Mouse (Mus musculus): ENCODE measurements at regions not wholly inside any gene's neighbourhood (a gene's known extent, or its start where the extent isn't known, plus 50 kb on each side); places are given as distances from the start of the nearest gene placed in this dataset.

- Histone ChIP-seq H3K4me3 (no peak overlapping the region), H3K27ac (ENCODE audit: poor library complexity, severe bottlenecking) (no peak overlapping the region), H3K9ac (no peak overlapping the region), H3K4me2 (no peak overlapping the region), H3K9me3 (replicated peaks) (no peaks in the 10 kb centered on the region), H3K4me1 (replicated peaks) (no peaks in the 10 kb centered on the region), H3K27me3 (replicated peaks) (no peaks in the 10 kb centered on the region), H3K36me3 (no peaks in the 10 kb centered on the region)
- 53% methylated on average over 2 of the region's 2 CpGs for WGBS
- no peak for ATAC-seq (ENCODE audit: insufficient number of reproducible peaks, low FRiP score)
These were observed 200.7 kb downstream of the Pla2g4a start for GRCm38 (mm10) chr1:149760440-149760839.

GRCm38 (mm10) chr1:149758783-149759132, 202.3 kb downstream of the Pla2g4a start:
- H3K9ac ChIP-seq: no peak overlapping the region
- no peak overlapping the region for H3K4me3 ChIP-seq
- 73% methylated on average over 2 of the region's 2 CpGs for WGBS
- no peak overlapping the region for H3K4me2 ChIP-seq
- H3K9me3 ChIP-seq (replicated peaks): no peaks in the 10 kb centered on the region
- no peak overlapping the region for H3K27ac ChIP-seq (ENCODE audit: poor library complexity, severe bottlenecking)
- no peaks in the 10 kb centered on the region for H3K36me3 ChIP-seq
- no peaks in the 10 kb centered on the region for H3K27me3 ChIP-seq (replicated peaks)
- no peak for ATAC-seq (ENCODE audit: insufficient number of reproducible peaks, low FRiP score)
- no peaks in the 10 kb centered on the region for H3K4me1 ChIP-seq (replicated peaks)

- WGBS: 88% methylated on average over 1 of the region's 1 CpGs
- Histone ChIP-seq H3K27me3 (replicated peaks) (no peaks in the 10 kb centered on the region), H3K9ac (no peak overlapping the region), H3K4me3 (no peak overlapping the region), H3K36me3 (no peaks in the 10 kb centered on the region), H3K4me2 (no peak overlapping the region), H3K27ac (ENCODE audit: poor library complexity, severe bottlenecking) (no peak overlapping the region), H3K9me3 (replicated peaks) (no peaks in the 10 kb centered on the region), H3K4me1 (replicated peaks) (no peaks in the 10 kb centered on the region)
- no peak for ATAC-seq (ENCODE audit: insufficient number of reproducible peaks, low FRiP score)
These were observed 202.9 kb downstream of the Pla2g4a start for GRCm38 (mm10) chr1:149758092-149758782.

GRCm38 (mm10) chr1:149753269-149754060, 207.6 kb downstream of the Pla2g4a start:
- WGBS: 74% methylated on average over 7 of the region's 7 CpGs
- Histone ChIP-seq H3K4me3 (no peak overlapping the region), H3K4me1 (replicated peaks) (0 out of 2 replicates have a peak, but pooled peaks cover 3% of the 10 kb centered on the region), H3K9me3 (replicated peaks) (no peaks in the 10 kb centered on the region), H3K27ac (ENCODE audit: poor library complexity, severe bottlenecking) (no peak overlapping the region), H3K27me3 (replicated peaks) (no peaks in the 10 kb centered on the region), H3K36me3 (no peaks in the 10 kb centered on the region), H3K4me2 (no peak overlapping the region), H3K9ac (no peak overlapping the region)
- ATAC-seq (ENCODE audit: insufficient number of reproducible peaks, low FRiP score): no peak

GRCm38 (mm10) chr1:149749405-149749804, 211.7 kb downstream of the Pla2g4a start:
- Histone ChIP-seq H3K4me2 (no peak overlapping the region), H3K27me3 (replicated peaks) (no peaks in the 10 kb centered on the region), H3K4me1 (replicated peaks) (0 out of 2 replicates have a peak, but pooled peaks cover 3% of the 10 kb centered on the region), H3K4me3 (no peak overlapping the region), H3K36me3 (no peaks in the 10 kb centered on the region), H3K9ac (no peak overlapping the region), H3K9me3 (replicated peaks) (no peaks in the 10 kb centered on the region), H3K27ac (ENCODE audit: poor library complexity, severe bottlenecking) (no peak overlapping the region)
- whole genome bisulfite sequencing: 47% methylated on average over 2 of the region's 2 CpGs
- ATAC-seq (ENCODE audit: insufficient number of reproducible peaks, low FRiP score): peak; percentile 22; the same call in 1 of the 2 replicates

GRCm38 (mm10) chr1:149738959-149739358, 222.1 kb downstream of the Pla2g4a start:
- ATAC-seq (ENCODE audit: insufficient number of reproducible peaks, low FRiP score): no peak
- no peaks in the 10 kb centered on the region for H3K9me3 ChIP-seq (replicated peaks)
- WGBS: 65% methylated on average over 3 of the region's 3 CpGs

GRCm38 (mm10) chr1:149734241-149734640, 226.8 kb downstream of the Pla2g4a start:
- H3K9me3 ChIP-seq (replicated peaks): 0 out of 2 replicates have a peak, but pooled peaks cover 2% of the 10 kb centered on the region
- 85% methylated on average over 2 of the region's 2 CpGs for WGBS
- no peaks in the 10 kb centered on the region for H3K36me3 ChIP-seq
- no peaks in the 10 kb centered on the region for H3K27me3 ChIP-seq (replicated peaks)
- H3K4me3 ChIP-seq: no peak overlapping the region
- no peaks in the 10 kb centered on the region for H3K4me1 ChIP-seq (replicated peaks)
- no peak overlapping the region for H3K27ac ChIP-seq (ENCODE audit: poor library complexity, severe bottlenecking)
- no peak for ATAC-seq (ENCODE audit: insufficient number of reproducible peaks, low FRiP score)
- H3K9ac ChIP-seq: no peak overlapping the region
- no peak overlapping the region for H3K4me2 ChIP-seq

More at GRCm38 (mm10) chr1:149738959-149739358, 222.1 kb downstream of the Pla2g4a start:
- H3K4me3 ChIP-seq: no peak overlapping the region
- H3K27ac ChIP-seq (ENCODE audit: poor library complexity, severe bottlenecking): no peak overlapping the region
- H3K9ac ChIP-seq: no peak overlapping the region
- H3K36me3 ChIP-seq: no peaks in the 10 kb centered on the region
- no peak overlapping the region for H3K4me2 ChIP-seq
- H3K27me3 ChIP-seq (replicated peaks): no peaks in the 10 kb centered on the region
- H3K4me1 ChIP-seq (replicated peaks): no peaks in the 10 kb centered on the region

- Histone ChIP-seq H3K4me2 (no peak overlapping the region), H3K9ac (no peak overlapping the region), H3K4me3 (no peak overlapping the region), H3K9me3 (replicated peaks) (no peaks in the 10 kb centered on the region), H3K36me3 (no peaks in the 10 kb centered on the region), H3K27me3 (replicated peaks) (no peaks in the 10 kb centered on the region), H3K27ac (ENCODE audit: poor library complexity, severe bottlenecking) (no peak overlapping the region), H3K4me1 (replicated peaks) (no peaks in the 10 kb centered on the region)
- 54% methylated on average over 1 of the region's 1 CpGs for WGBS
- no peak for ATAC-seq (ENCODE audit: insufficient number of reproducible peaks, low FRiP score)
These were observed 245.9 kb downstream of the Pla2g4a start for GRCm38 (mm10) chr1:149715171-149715570.

GRCm38 (mm10) chr1:149712330-149712729, 248.8 kb downstream of the Pla2g4a start:
- WGBS: 72% methylated on average over 1 of the region's 1 CpGs
- no peaks in the 10 kb centered on the region for H3K36me3 ChIP-seq
- H3K9me3 ChIP-seq (replicated peaks): no peaks in the 10 kb centered on the region
- ATAC-seq (ENCODE audit: insufficient number of reproducible peaks, low FRiP score): no peak
- no peaks in the 10 kb centered on the region for H3K27me3 ChIP-seq (replicated peaks)
- no peaks in the 10 kb centered on the region for H3K4me1 ChIP-seq (replicated peaks)
- H3K27ac ChIP-seq (ENCODE audit: poor library complexity, severe bottlenecking): no peak overlapping the region
- H3K4me3 ChIP-seq: no peak overlapping the region
- H3K9ac ChIP-seq: no peak overlapping the region
- no peak overlapping the region for H3K4me2 ChIP-seq

GRCm38 (mm10) chr1:149705223-149705622, 255.9 kb downstream of the Pla2g4a start:
- Histone ChIP-seq H3K27me3 (replicated peaks) (no peaks in the 10 kb centered on the region), H3K4me1 (replicated peaks) (no peaks in the 10 kb centered on the region), H3K27ac (ENCODE audit: poor library complexity, severe bottlenecking) (no peak overlapping the region), H3K36me3 (no peaks in the 10 kb centered on the region), H3K9me3 (replicated peaks) (no peaks in the 10 kb centered on the region), H3K4me2 (no peak overlapping the region), H3K9ac (no peak overlapping the region), H3K4me3 (no peak overlapping the region)
- 74% methylated on average over 1 of the region's 1 CpGs for WGBS
- ATAC-seq (ENCODE audit: insufficient number of reproducible peaks, low FRiP score): no peak

- 87% methylated on average over 4 of the region's 4 CpGs for WGBS
- no peak overlapping the region for H3K4me3 ChIP-seq
- H3K4me2 ChIP-seq: no peak overlapping the region
- no peaks in the 10 kb centered on the region for H3K27me3 ChIP-seq (replicated peaks)
- H3K9me3 ChIP-seq (replicated peaks): no peaks in the 10 kb centered on the region
- H3K27ac ChIP-seq (ENCODE audit: poor library complexity, severe bottlenecking): no peak overlapping the region
- H3K4me1 ChIP-seq (replicated peaks): no peaks in the 10 kb centered on the region
- H3K9ac ChIP-seq: no peak overlapping the region
- no peak for ATAC-seq (ENCODE audit: insufficient number of reproducible peaks, low FRiP score)
- no peaks in the 10 kb centered on the region for H3K36me3 ChIP-seq
These were observed 261.7 kb downstream of the Pla2g4a start for GRCm38 (mm10) chr1:149699411-149699810.

All from heart, embryonic 12.5 days (tissue).